Mouse (Mus musculus) olfactory bulb, adult 2 months (tissue): ENCODE results near the gene Larp6. TPM values are rescaled to one million over a fixed set of nuclear protein-coding genes. Genes with fewer than 3 reads are reported as not detected.

Source experiments
- H3K27ac ChIP-seq: fragments of 200-500 bp; 2 replicates; pipeline ENCODE4 v1.5.1; 2012; ENCODE audit warnings: low read depth, low read length; ENCODE audit not compliant: insufficient read depth
- H3K4me1 ChIP-seq: fragments of 200-500 bp; 2 replicates; pipeline ENCODE4 v1.6.1; 2012; ENCODE audit warnings: low read length; ENCODE audit not compliant: control insufficient read depth, insufficient read depth
- H3K4me3 ChIP-seq: fragments of 200-500 bp; 2 replicates; pipeline ENCODE4 v1.5.1; 2012; ENCODE audit warnings: mild to moderate bottlenecking, low read depth, low read length, moderate library complexity; ENCODE audit not compliant: insufficient read depth
- CTCF ChIP-seq: fragments of 200-500 bp; IDR thresholded peaks from 2 replicates; pipeline ENCODE4 v1.5.1; 2012; ENCODE audit warnings: low read depth, mild to moderate bottlenecking, low read length, moderate library complexity; ENCODE audit not compliant: insufficient read depth
- POLR2A ChIP-seq: fragments of 200-500 bp; IDR thresholded peaks from 2 replicates; pipeline ENCODE4 v1.6.1; 2012; ENCODE audit warnings: mild to moderate bottlenecking, low read depth, low read length, moderate library complexity; ENCODE audit not compliant: insufficient read depth
- WGBS: fragments of 180-500 bp; shearing (Covaris S2); methylation state at CpG from one replicate; pipeline ENCODE4 v1.1.7; 2018; 5-methylcytosine and 5-hydroxymethylcytosine counted together
- polyA plus RNA-seq: library from polyadenylated mRNA; stranded (reverse); fragments of >200 nt; gene quantifications from 2 replicates; pipeline ENCODE4 v1.2.4, GENCODE M21; 2012; ENCODE audit warnings: low replicate concordance; ENCODE audit not compliant: missing spikeins, insufficient read depth, insufficient read length

Gene Larp6
- polyA plus RNA-seq, 1 experiment = not detected

DNA sequence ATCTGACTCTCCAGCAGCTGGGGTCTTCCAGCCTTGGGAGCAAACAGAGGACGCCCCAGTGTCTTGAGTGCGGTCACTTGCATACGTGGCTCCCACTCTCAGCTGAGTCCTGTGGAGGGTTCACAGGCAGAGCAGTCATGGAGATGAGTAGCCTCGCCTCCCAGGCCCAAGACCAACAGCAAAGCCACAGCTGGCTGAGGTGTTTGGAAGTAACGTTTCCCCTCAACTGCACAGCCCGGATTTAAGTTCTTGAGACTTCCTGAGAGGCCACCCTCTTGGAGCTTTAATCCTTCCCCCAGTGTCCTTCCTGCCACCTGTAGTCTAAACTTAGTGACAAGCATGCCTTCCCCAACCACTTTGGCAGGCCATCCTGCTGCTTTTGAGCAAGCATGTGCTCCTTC, 56.9 kb downstream of the Larp6 start:
- Histone ChIP-seq H3K27ac (no peak overlapping the region), H3K4me3 (no peak overlapping the region), H3K4me1 (peaks cover 4% of the 10 kb centered on the region; the same call in 1 of the 2 replicates)
- TF ChIP-seq POLR2A (no peak), CTCF (no peak)
- WGBS = 90% methylated on average over 6 of the region's 6 CpGs

DNA sequence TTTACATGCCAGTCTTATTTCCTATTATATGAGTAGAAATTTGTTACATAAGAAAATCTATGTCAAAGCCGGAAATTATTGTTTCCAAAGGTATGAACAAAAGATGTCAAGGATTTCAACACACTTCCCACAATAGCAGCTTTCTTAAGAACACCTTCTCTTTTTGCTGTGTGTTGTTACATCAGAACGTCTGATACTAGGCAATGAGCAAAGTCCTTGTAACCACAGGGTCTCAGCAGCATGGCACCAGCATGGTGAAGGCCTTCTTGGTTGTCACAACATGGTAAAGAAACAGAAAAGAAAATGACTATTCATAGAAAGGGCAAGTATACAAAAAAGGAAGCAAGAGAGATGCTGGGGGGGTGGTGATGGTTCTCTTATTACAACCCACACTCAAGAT, 60.9 kb downstream of the Larp6 start:
- Histone ChIP-seq H3K4me3 (no peak overlapping the region), H3K4me1 (peaks cover 4% of the 10 kb centered on the region; the same call in 1 of the 2 replicates), H3K27ac (no peak overlapping the region)
- 78% methylated on average over 2 of the region's 2 CpGs for WGBS
- TF ChIP-seq CTCF (no peak), POLR2A (no peak)

DNA sequence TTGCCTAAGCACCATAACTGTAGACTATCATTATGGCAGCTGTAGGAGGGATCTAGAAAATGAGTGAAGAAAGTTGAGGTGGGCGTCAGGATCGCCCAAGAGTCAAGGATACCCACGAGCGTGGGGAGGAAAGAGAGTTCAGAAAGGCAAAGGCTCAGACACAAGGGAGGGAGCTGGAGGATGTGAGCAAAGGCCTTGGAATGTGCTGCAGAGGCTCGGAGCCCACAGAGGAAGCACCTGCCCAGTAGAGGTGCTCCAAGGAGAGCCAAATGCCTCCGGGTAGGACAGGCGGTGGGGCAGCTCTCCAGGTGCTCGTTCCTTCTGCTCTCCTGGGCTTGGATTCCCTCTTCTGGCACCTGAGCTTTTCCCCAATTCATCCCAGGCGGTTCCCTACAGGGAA, 64.1 kb downstream of the Larp6 start:
- Histone ChIP-seq H3K4me1 (no peaks in the 10 kb centered on the region), H3K4me3 (no peak overlapping the region), H3K27ac (no peak overlapping the region)
- 92% methylated on average over 9 of the region's 9 CpGs for WGBS
- no peak for TF ChIP-seq CTCF
- no peak for TF ChIP-seq POLR2A

DNA sequence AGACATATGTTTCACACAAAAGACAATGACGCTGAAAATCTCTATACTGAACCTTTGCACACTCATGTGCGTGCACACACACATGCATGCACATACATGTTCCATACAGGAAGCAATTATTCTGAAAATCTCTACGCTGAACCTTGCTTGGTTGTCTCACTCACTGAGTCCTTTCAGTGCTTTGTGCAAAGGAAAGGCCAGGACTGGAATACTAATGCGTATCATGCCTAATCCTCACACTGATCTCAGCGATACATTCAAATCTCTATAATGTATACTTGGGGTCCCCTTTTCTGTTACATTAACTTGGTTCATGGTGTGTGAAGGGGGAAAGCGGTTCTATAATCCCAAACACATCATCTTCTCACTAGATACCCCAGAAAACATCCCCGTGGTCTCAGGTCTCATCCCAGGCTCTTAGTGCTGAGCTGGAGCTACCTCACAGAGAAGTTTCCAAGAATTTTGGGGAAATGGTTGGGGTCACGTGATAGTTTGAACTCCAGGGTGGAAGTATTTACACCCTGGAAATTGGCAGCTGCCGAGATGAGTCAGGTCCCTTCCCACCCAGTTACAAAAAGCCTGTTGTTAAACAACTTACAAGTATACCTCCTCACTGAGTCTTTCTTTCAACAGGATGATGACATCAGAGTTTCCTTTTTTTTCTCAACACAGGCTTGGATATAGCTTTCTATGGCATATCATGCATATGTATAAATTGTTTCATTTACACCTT, 69.4 kb downstream of the Larp6 start:
- no peak overlapping the region for H3K27ac ChIP-seq
- WGBS = 67% methylated on average over 9 of the region's 9 CpGs
- TF ChIP-seq POLR2A = no peak
- no peak for TF ChIP-seq CTCF
- H3K4me1 ChIP-seq = no peaks in the 10 kb centered on the region
- no peak overlapping the region for H3K4me3 ChIP-seq

DNA sequence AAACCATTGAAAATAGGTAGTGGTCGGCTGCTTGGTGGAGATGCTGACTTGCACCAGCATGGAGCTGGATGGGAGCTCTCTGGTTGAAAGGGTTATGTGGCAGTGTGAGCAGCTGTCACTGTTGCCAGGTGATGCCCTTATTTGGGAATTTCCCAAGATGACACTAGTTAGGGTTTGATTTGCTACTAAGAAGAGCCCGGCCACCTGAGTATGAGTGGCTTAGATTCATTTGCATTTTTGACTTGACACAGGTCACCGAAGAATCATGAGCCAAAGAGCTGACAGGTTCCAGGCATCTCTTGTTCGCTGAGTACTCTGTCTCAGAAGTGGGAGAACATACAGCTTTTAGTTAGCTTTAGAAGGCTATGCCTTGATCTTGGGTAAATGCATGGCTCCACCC, 72.3 kb downstream of the Larp6 start:
- TF ChIP-seq POLR2A (no peak), CTCF (no peak)
- no peak overlapping the region for H3K27ac ChIP-seq
- no peak overlapping the region for H3K4me3 ChIP-seq
- WGBS = 88% methylated on average over 4 of the region's 4 CpGs
- H3K4me1 ChIP-seq = no peaks in the 10 kb centered on the region

DNA sequence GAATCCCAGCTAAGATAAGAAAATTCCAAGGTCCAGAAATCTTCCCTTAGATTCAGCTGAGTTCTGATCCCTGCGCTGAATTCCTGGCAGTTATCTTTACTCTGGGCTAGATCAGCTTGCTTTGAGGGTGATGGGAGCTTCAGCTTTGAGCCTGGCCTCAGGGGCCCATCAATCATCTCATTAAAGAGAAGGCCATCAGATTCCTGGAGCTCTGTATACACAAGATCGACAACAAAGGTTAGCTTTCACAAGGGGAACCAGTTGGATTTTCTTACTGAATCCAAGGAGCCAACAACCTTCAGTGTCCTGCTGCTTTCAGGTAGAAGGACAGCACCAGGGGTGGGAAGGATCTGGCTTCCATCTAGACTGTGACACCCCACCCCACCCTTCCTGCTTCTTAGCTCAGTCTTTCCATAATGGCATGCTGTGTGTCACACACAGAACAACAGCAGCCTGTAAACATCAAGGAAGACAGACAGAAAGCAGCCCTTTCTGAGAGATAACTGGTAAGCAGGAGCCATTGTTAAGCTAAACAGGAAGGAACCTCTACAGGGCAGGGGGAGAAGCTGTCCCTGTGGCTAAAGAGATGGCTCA, 74.8 kb downstream of the Larp6 start:
- WGBS = 70% methylated on average over 2 of the region's 2 CpGs
- no peak overlapping the region for H3K4me3 ChIP-seq
- no peak for TF ChIP-seq CTCF
- no peak for TF ChIP-seq POLR2A

More for the DNA sequence above, 74.8 kb downstream of the Larp6 start:
- no peak overlapping the region for H3K27ac ChIP-seq
- H3K4me1 ChIP-seq = no peaks in the 10 kb centered on the region

Other genes starting within 250 kb of the Larp6 start
- gene Thsd4, start 190.9 kb upstream of the Larp6 start, polyA plus RNA-seq = not detected in 2 replicates
- not detected in 2 replicates for gene Lrrc49, start 24.8 kb upstream of the Larp6 start, polyA plus RNA-seq
- not detected in 2 replicates for gene Uaca, start 81.6 kb downstream of the Larp6 start, polyA plus RNA-seq